Mouse (Mus musculus): ENCODE data around the gene Dlg2. TPM values are rescaled to one million over a fixed set of nuclear protein-coding genes. Genes with fewer than 3 reads are reported as not detected.

The Dlg2 gene
- total and polyA plus RNA-seq, 3 experiments, result 0.72 to 1.9 (median 1.7) TPM

- DNase-seq, result no peak
- H3K79me2 ChIP-seq (replicated peaks; ENCODE audit: control insufficient read depth, insufficient read depth, low read length), result no peaks in the 10 kb centered on the region
- H3K36me3 ChIP-seq (ENCODE audit: control insufficient read depth, insufficient read depth, low read length), result no peaks in the 10 kb centered on the region
- WGBS, result 61% methylated on average over 1 of the region's 1 CpGs
- no peaks in the 10 kb centered on the region for H3K27me3 ChIP-seq (ENCODE audit: control insufficient read depth, insufficient read depth, low read length)
- TF ChIP-seq POLR2A (IDR thresholded peaks at IDR 0.05; ENCODE audit: insufficient read depth, low read depth, low read length) (no peak), EP300 (IDR thresholded peaks at IDR 0.05; ENCODE audit: insufficient read depth, low read depth, low read length) (no peak), CTCF (IDR thresholded peaks at IDR 0.05) (no peak)
- intact Hi-C loops (cut with DNase I), result no loop called here
- H3K27ac ChIP-seq, result no peak overlapping the region
- H3K9ac ChIP-seq (ENCODE audit: low read depth, low read length), result no peak overlapping the region
- no peak overlapping the region for H3K4me3 ChIP-seq
- no peaks in the 10 kb centered on the region; the same call in 1 of the 2 replicates for H3K4me1 ChIP-seq (ENCODE audit: control insufficient read depth, insufficient read depth, low read length)
These were observed 1920.3 kb downstream of the Dlg2 start for GRCm38 (mm10) chr7:92396783-92397182.

DNA sequence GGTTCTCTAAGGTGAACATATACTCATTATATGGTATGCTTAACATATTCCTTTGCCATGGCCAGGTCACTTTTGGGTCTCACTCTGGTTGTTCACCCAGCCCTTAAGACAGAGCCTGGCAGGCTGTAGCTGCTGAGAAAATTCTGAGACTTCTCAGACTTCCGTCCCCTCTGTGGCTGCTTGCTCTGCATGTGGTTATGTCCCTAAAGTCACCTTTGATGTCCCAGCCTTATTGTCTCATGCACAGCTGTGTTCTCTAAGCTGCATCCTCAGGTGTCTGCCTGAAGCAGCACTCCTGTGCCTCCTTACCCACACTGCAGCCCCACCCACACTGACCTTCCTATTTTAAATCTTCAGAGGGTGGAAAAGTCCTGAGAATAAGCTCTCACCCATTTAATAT is 1922.4 kb downstream of the Dlg2 start:
- Histone ChIP-seq H3K4me1 (ENCODE audit: control insufficient read depth, insufficient read depth, low read length) (no peaks in the 10 kb centered on the region), H3K27me3 (ENCODE audit: control insufficient read depth, insufficient read depth, low read length) (no peaks in the 10 kb centered on the region), H3K27ac (no peak overlapping the region), H3K79me2 (replicated peaks; ENCODE audit: control insufficient read depth, insufficient read depth, low read length) (no peaks in the 10 kb centered on the region), H3K36me3 (ENCODE audit: control insufficient read depth, insufficient read depth, low read length) (no peaks in the 10 kb centered on the region), H3K9ac (ENCODE audit: low read depth, low read length) (no peak overlapping the region), H3K4me3 (no peak overlapping the region)
- TF ChIP-seq CTCF (IDR thresholded peaks at IDR 0.05), result no peak
- TF ChIP-seq EP300 (IDR thresholded peaks at IDR 0.05; ENCODE audit: insufficient read depth, low read depth, low read length), result no peak
- no peak for TF ChIP-seq POLR2A (IDR thresholded peaks at IDR 0.05; ENCODE audit: insufficient read depth, low read depth, low read length)
- WGBS, result 61% methylated on average over 1 of the region's 1 CpGs
- no peak for DNase-seq
- intact Hi-C loops (cut with DNase I), result no loop called here

DNA sequence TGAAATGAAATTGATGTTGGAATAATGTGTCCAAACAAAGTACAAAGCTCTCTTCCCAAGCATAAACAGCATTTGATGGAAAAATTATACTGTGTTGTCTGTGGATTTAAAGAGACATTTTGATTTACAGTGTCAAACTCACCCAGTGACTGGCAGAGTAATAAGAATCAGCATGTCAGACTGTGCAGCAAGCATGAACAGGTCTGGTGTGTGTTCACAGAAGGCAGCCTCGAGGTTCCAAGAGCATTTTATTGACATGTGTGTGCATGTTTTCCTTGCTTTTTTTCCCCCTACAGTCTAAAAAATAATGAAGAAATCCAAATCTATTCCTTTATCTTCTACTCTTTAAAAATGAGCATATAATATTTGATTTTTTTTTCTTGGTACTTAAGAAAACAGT is 1924.1 kb downstream of the Dlg2 start:
- no peaks in the 10 kb centered on the region for H3K4me1 ChIP-seq (ENCODE audit: control insufficient read depth, insufficient read depth, low read length)
- no peak overlapping the region for H3K9ac ChIP-seq (ENCODE audit: low read depth, low read length)
- no peak for DNase-seq
- intact Hi-C loops (cut with DNase I), result no loop called here
- H3K36me3 ChIP-seq (ENCODE audit: control insufficient read depth, insufficient read depth, low read length), result no peaks in the 10 kb centered on the region
- TF ChIP-seq EP300 (IDR thresholded peaks at IDR 0.05; ENCODE audit: insufficient read depth, low read depth, low read length) (no peak), POLR2A (IDR thresholded peaks at IDR 0.05; ENCODE audit: insufficient read depth, low read depth, low read length) (no peak)
- H3K4me3 ChIP-seq, result no peak overlapping the region
- no peaks in the 10 kb centered on the region for H3K27me3 ChIP-seq (ENCODE audit: control insufficient read depth, insufficient read depth, low read length)
- H3K27ac ChIP-seq, result no peak overlapping the region
- no peaks in the 10 kb centered on the region for H3K79me2 ChIP-seq (replicated peaks; ENCODE audit: control insufficient read depth, insufficient read depth, low read length)
- 45% methylated on average over 1 of the region's 1 CpGs for WGBS

- intact Hi-C loops (cut with DNase I), result no loop called here
- WGBS, result 41% methylated on average over 4 of the region's 4 CpGs
These were observed 1924.7 kb downstream of the Dlg2 start for GRCm38 (mm10) chr7:92401001-92401688.

GRCm38 (mm10) chr7:92408479-92408878 is 1932.0 kb downstream of the Dlg2 start:
- 62% methylated on average over 5 of the region's 5 CpGs for WGBS
- intact Hi-C loops (cut with DNase I), result no loop called here
- H3K4me3 ChIP-seq, result no peak overlapping the region

More at GRCm38 (mm10) chr7:92401001-92401688, 1924.7 kb downstream of the Dlg2 start:
- no peak for DNase-seq
- Histone ChIP-seq H3K9ac (ENCODE audit: low read depth, low read length) (no peak overlapping the region), H3K4me3 (no peak overlapping the region), H3K36me3 (ENCODE audit: control insufficient read depth, insufficient read depth, low read length) (no peaks in the 10 kb centered on the region), H3K27me3 (ENCODE audit: control insufficient read depth, insufficient read depth, low read length) (no peaks in the 10 kb centered on the region), H3K27ac (no peak overlapping the region), H3K79me2 (replicated peaks; ENCODE audit: control insufficient read depth, insufficient read depth, low read length) (no peaks in the 10 kb centered on the region), H3K4me1 (ENCODE audit: control insufficient read depth, insufficient read depth, low read length) (no peaks in the 10 kb centered on the region)
- TF ChIP-seq POLR2A (IDR thresholded peaks at IDR 0.05; ENCODE audit: insufficient read depth, low read depth, low read length) (no peak), CTCF (IDR thresholded peaks at IDR 0.05) (no peak), EP300 (IDR thresholded peaks at IDR 0.05; ENCODE audit: insufficient read depth, low read depth, low read length) (no peak)

GRCm38 (mm10) chr7:92420474-92420873 is 1944.0 kb downstream of the Dlg2 start:
- no peak for DNase-seq
- Histone ChIP-seq H3K79me2 (replicated peaks; ENCODE audit: control insufficient read depth, insufficient read depth, low read length) (no peaks in the 10 kb centered on the region), H3K36me3 (ENCODE audit: control insufficient read depth, insufficient read depth, low read length) (no peaks in the 10 kb centered on the region), H3K27me3 (ENCODE audit: control insufficient read depth, insufficient read depth, low read length) (no peaks in the 10 kb centered on the region), H3K4me1 (ENCODE audit: control insufficient read depth, insufficient read depth, low read length) (no peaks in the 10 kb centered on the region), H3K9ac (ENCODE audit: low read depth, low read length) (no peak overlapping the region), H3K4me3 (no peak overlapping the region), H3K27ac (no peak overlapping the region)
- TF ChIP-seq CTCF (IDR thresholded peaks at IDR 0.05) (no peak), POLR2A (IDR thresholded peaks at IDR 0.05; ENCODE audit: insufficient read depth, low read depth, low read length) (no peak), EP300 (IDR thresholded peaks at IDR 0.05; ENCODE audit: insufficient read depth, low read depth, low read length) (no peak)
- 73% methylated on average over 10 of the region's 10 CpGs for WGBS
- intact Hi-C loops (cut with DNase I), result no loop called here

More at GRCm38 (mm10) chr7:92408479-92408878, 1932.0 kb downstream of the Dlg2 start:
- Histone ChIP-seq H3K79me2 (replicated peaks; ENCODE audit: control insufficient read depth, insufficient read depth, low read length) (no peaks in the 10 kb centered on the region), H3K27ac (no peak overlapping the region), H3K4me1 (ENCODE audit: control insufficient read depth, insufficient read depth, low read length) (no peaks in the 10 kb centered on the region), H3K27me3 (ENCODE audit: control insufficient read depth, insufficient read depth, low read length) (no peaks in the 10 kb centered on the region), H3K9ac (ENCODE audit: low read depth, low read length) (no peak overlapping the region), H3K36me3 (ENCODE audit: control insufficient read depth, insufficient read depth, low read length) (no peaks in the 10 kb centered on the region)
- no peak for TF ChIP-seq EP300 (IDR thresholded peaks at IDR 0.05; ENCODE audit: insufficient read depth, low read depth, low read length)
- no peak for TF ChIP-seq CTCF (IDR thresholded peaks at IDR 0.05)
- no peak for TF ChIP-seq POLR2A (IDR thresholded peaks at IDR 0.05; ENCODE audit: insufficient read depth, low read depth, low read length)
- no peak for DNase-seq
